Mouse (Mus musculus): ENCODE data around the gene Fxyd5. TPM values are rescaled to one million over a fixed set of nuclear protein-coding genes. Genes with fewer than 3 reads are reported as not detected.
A peak's percentile ranks its signal among the peaks of the same experiment; 100 is the strongest.

Fxyd5 gene
- polyA plus RNA-seq, 1 experiment = 8.3 TPM

GRCm38 (mm10) chr7:31052251-31052635, 10.0 kb upstream of the Fxyd5 start:
- Histone ChIP-seq H3K27ac (ENCODE audit: control insufficient read depth, insufficient read depth, low read depth, low read length) (no peak overlapping the region), H3K4me1 (ENCODE audit: control insufficient read depth, insufficient read depth, low read length) (peaks cover 9% of the 10 kb centered on the region), H3K36me3 (ENCODE audit: control insufficient read depth, insufficient read depth, low read length) (no peaks in the 10 kb centered on the region), H3K27me3 (ENCODE audit: control insufficient read depth, insufficient read depth, low read length) (no peaks in the 10 kb centered on the region; the same call in 1 of the 2 replicates), H3K4me3 (ENCODE audit: control insufficient read depth, low read depth, low read length) (no peak overlapping the region; the same call in 1 of the 2 replicates)
- TF ChIP-seq POLR2A (IDR thresholded peaks at IDR 0.05; ENCODE audit: control insufficient read depth, low read depth, low read length) = no peak
- TF ChIP-seq CTCF (IDR thresholded peaks at IDR 0.05; ENCODE audit: control insufficient read depth, insufficient read depth, insufficient replicate concordance, low read depth, low read length) = no peak

GRCm38 (mm10) chr7:31051321-31052021, 9.2 kb upstream of the Fxyd5 start, which contains the start of gene Fxyd7:
Fxyd7 (minus strand) TSS chr7:31051467.
- peaks cover 9% of the 10 kb centered on the region for H3K4me1 ChIP-seq (ENCODE audit: control insufficient read depth, insufficient read depth, low read length)
- H3K27me3 ChIP-seq (ENCODE audit: control insufficient read depth, insufficient read depth, low read length) = no peaks in the 10 kb centered on the region; the same call in 1 of the 2 replicates
- H3K27ac ChIP-seq (ENCODE audit: control insufficient read depth, insufficient read depth, low read depth, low read length) = no peak within 1 kb of the TSS
- TF ChIP-seq POLR2A (IDR thresholded peaks at IDR 0.05; ENCODE audit: control insufficient read depth, low read depth, low read length) (no peak), CTCF (IDR thresholded peaks at IDR 0.05; ENCODE audit: control insufficient read depth, insufficient read depth, insufficient replicate concordance, low read depth, low read length) (no peak)
- H3K36me3 ChIP-seq (ENCODE audit: control insufficient read depth, insufficient read depth, low read length) = no peaks in the 10 kb centered on the region
- no peak within 1 kb of the TSS for H3K4me3 ChIP-seq (ENCODE audit: control insufficient read depth, low read depth, low read length)

DNA sequence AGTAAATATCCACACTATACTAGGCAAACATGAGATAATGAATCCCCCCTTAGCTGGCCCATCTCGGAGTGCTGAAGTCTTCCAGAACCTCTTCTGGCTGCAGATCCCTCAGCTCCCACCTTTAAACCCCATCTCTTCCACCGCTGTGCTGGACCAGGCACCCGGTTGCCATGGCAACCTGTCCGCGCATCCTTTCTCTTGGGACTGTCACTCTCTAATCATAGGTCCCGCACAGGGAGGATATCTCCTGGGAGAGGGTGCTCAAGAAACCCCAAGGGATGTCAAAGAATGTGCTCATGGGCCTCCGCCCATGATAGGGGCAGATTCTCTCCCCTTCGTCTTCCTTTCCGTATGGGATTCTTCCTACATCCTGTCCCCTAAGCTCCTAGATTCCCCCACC, 8.6 kb upstream of the Fxyd5 start:
- Histone ChIP-seq H3K36me3 (ENCODE audit: control insufficient read depth, insufficient read depth, low read length) (no peaks in the 10 kb centered on the region), H3K4me3 (ENCODE audit: control insufficient read depth, low read depth, low read length) (no peak overlapping the region), H3K27ac (ENCODE audit: control insufficient read depth, insufficient read depth, low read depth, low read length) (no peak overlapping the region), H3K27me3 (ENCODE audit: control insufficient read depth, insufficient read depth, low read length) (no peaks in the 10 kb centered on the region; the same call in 1 of the 2 replicates), H3K4me1 (ENCODE audit: control insufficient read depth, insufficient read depth, low read length) (peaks cover 9% of the 10 kb centered on the region)
- TF ChIP-seq CTCF (IDR thresholded peaks at IDR 0.05; ENCODE audit: control insufficient read depth, insufficient read depth, insufficient replicate concordance, low read depth, low read length) (no peak), POLR2A (IDR thresholded peaks at IDR 0.05; ENCODE audit: control insufficient read depth, low read depth, low read length) (no peak)

DNA sequence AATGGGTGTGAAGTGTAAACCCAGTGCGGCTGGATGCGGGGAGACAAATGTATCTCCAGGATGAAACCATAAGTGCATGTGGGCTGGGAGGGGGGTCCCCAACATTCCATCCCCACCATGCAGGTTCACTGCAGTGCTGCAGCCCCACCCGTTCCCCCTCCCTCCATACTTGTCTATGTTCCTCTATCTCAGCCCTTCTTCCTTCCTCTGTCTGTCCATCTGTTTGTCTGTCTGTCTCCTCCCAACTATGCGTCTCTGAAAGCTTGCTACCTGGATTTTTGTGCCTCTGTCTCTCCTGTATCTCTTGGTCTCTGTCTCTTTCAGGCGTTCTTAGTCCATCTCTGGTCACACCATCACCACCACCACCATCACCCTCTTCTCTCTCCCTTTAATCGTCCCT, 8.2 kb upstream of the Fxyd5 start:
- H3K4me1 ChIP-seq (ENCODE audit: control insufficient read depth, insufficient read depth, low read length) = peaks cover 9% of the 10 kb centered on the region
- no peaks in the 10 kb centered on the region; the same call in 1 of the 2 replicates for H3K27me3 ChIP-seq (ENCODE audit: control insufficient read depth, insufficient read depth, low read length)
- no peaks in the 10 kb centered on the region for H3K36me3 ChIP-seq (ENCODE audit: control insufficient read depth, insufficient read depth, low read length)
- TF ChIP-seq POLR2A (IDR thresholded peaks at IDR 0.05; ENCODE audit: control insufficient read depth, low read depth, low read length) = no peak
- no peak for TF ChIP-seq CTCF (IDR thresholded peaks at IDR 0.05; ENCODE audit: control insufficient read depth, insufficient read depth, insufficient replicate concordance, low read depth, low read length)
- no peak overlapping the region for H3K27ac ChIP-seq (ENCODE audit: control insufficient read depth, insufficient read depth, low read depth, low read length)
- no peak overlapping the region for H3K4me3 ChIP-seq (ENCODE audit: control insufficient read depth, low read depth, low read length)

DNA sequence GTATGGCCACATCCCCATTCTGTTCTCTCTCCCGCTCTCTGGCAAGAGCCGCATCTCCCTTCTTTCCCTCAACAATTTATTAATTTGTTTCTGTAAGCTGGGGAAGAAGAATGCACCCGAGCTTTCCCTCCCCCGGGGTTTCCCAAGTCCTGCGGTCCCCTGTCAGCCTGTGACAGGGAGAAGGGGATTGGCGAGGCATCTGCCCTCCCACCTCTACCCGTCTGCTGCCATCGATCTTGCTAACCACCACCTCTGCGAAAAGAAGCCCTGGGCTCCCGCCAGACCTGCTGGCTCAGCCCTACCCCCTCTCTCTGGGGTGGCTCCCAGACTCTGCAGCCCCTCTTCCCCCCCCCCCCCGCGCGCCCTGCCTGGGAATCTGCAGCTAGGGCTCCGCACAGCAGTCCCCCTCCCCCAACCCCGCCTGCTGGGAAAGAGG, 7.6 kb upstream of the Fxyd5 start:
- H3K27ac ChIP-seq (ENCODE audit: control insufficient read depth, insufficient read depth, low read depth, low read length) = no peak overlapping the region
- H3K36me3 ChIP-seq (ENCODE audit: control insufficient read depth, insufficient read depth, low read length) = no peaks in the 10 kb centered on the region
- TF ChIP-seq POLR2A (IDR thresholded peaks at IDR 0.05; ENCODE audit: control insufficient read depth, low read depth, low read length) = no peak
- TF ChIP-seq CTCF (IDR thresholded peaks at IDR 0.05; ENCODE audit: control insufficient read depth, insufficient read depth, insufficient replicate concordance, low read depth, low read length) = no peak
- H3K4me1 ChIP-seq (ENCODE audit: control insufficient read depth, insufficient read depth, low read length) = peaks cover 9% of the 10 kb centered on the region
- H3K27me3 ChIP-seq (ENCODE audit: control insufficient read depth, insufficient read depth, low read length) = no peaks in the 10 kb centered on the region; the same call in 1 of the 2 replicates
- no peak overlapping the region for H3K4me3 ChIP-seq (ENCODE audit: control insufficient read depth, low read depth, low read length)

GRCm38 (mm10) chr7:31049135-31049845, 7.0 kb upstream of the Fxyd5 start:
- TF ChIP-seq POLR2A (IDR thresholded peaks at IDR 0.05; ENCODE audit: control insufficient read depth, low read depth, low read length) = no peak
- TF ChIP-seq CTCF (IDR thresholded peaks at IDR 0.05; ENCODE audit: control insufficient read depth, insufficient read depth, insufficient replicate concordance, low read depth, low read length) = no peak
- H3K27ac ChIP-seq (ENCODE audit: control insufficient read depth, insufficient read depth, low read depth, low read length) = no peak overlapping the region
- H3K4me3 ChIP-seq (ENCODE audit: control insufficient read depth, low read depth, low read length) = no peak overlapping the region
- H3K27me3 ChIP-seq (ENCODE audit: control insufficient read depth, insufficient read depth, low read length) = no peaks in the 10 kb centered on the region; the same call in 1 of the 2 replicates
- H3K4me1 ChIP-seq (ENCODE audit: control insufficient read depth, insufficient read depth, low read length) = peaks cover 9% of the 10 kb centered on the region
- H3K36me3 ChIP-seq (ENCODE audit: control insufficient read depth, insufficient read depth, low read length) = no peaks in the 10 kb centered on the region

GRCm38 (mm10) chr7:31041662-31042315, 492 bp downstream of the Fxyd5 start:
- no peak for TF ChIP-seq CTCF (IDR thresholded peaks at IDR 0.05; ENCODE audit: control insufficient read depth, insufficient read depth, insufficient replicate concordance, low read depth, low read length)
- TF ChIP-seq POLR2A (IDR thresholded peaks at IDR 0.05; ENCODE audit: control insufficient read depth, low read depth, low read length) = no peak
- Histone ChIP-seq H3K27me3 (ENCODE audit: control insufficient read depth, insufficient read depth, low read length) (no peaks in the 10 kb centered on the region), H3K4me3 (ENCODE audit: control insufficient read depth, low read depth, low read length) (peak overlapping the region; percentile 21)

More at GRCm38 (mm10) chr7:31041662-31042315, 492 bp downstream of the Fxyd5 start:
- Histone ChIP-seq H3K27ac (ENCODE audit: control insufficient read depth, insufficient read depth, low read depth, low read length) (no peak overlapping the region), H3K4me1 (ENCODE audit: control insufficient read depth, insufficient read depth, low read length) (peaks cover 12% of the 10 kb centered on the region), H3K36me3 (ENCODE audit: control insufficient read depth, insufficient read depth, low read length) (no peaks in the 10 kb centered on the region)
